Mouse (Mus musculus) limb, embryonic 14.5 days (tissue): ENCODE data around the gene Pitpnm2. TPM values are rescaled to one million over a fixed set of nuclear protein-coding genes. Genes with fewer than 3 reads are reported as not detected.

Experiments
- ATAC-seq: fragments of 200-750 bp; cut with Nextera tagmentation; 2 replicates; pipeline ENCODE4 v1.8.0; 2017; ENCODE audit warnings: low read depth, moderate number of reproducible peaks, moderate TSS enrichment; ENCODE audit not compliant: low FRiP score
- DNase-seq: peaks from one replicate; pipeline ENCODE4 v3.0.0-alpha.2; 2015; ENCODE audit warnings: low spot score
- H3K27ac ChIP-seq: fragments of 300-500 bp; sonication (generic); replicated peaks from 2 replicates; pipeline ENCODE4 v1.5.1; 2014; ENCODE audit warnings: low read depth, mild to moderate bottlenecking, low read length, moderate library complexity, mixed read lengths
- H3K27me3 ChIP-seq: fragments of 300-500 bp; sonication (generic); 2 replicates; pipeline ENCODE4 v1.6.1; 2014; ENCODE audit warnings: low read length, mixed read lengths; ENCODE audit not compliant: control insufficient read depth, insufficient read depth
- H3K36me3 ChIP-seq: fragments of 300-500 bp; sonication (generic); 2 replicates; pipeline ENCODE4 v1.6.1; 2014; ENCODE audit warnings: mild to moderate bottlenecking, low read length, moderate library complexity, mixed read lengths; ENCODE audit not compliant: control insufficient read depth, insufficient read depth
- H3K4me1 ChIP-seq: fragments of 300-500 bp; sonication (generic); 2 replicates; pipeline ENCODE4 v1.6.1; 2014; ENCODE audit warnings: antibody characterized with exemption, low read length, mixed read lengths; ENCODE audit not compliant: control insufficient read depth, insufficient read depth
- H3K4me2 ChIP-seq: fragments of 300-500 bp; sonication (generic); replicated peaks from 2 replicates; pipeline ENCODE4 v1.6.1; 2014; ENCODE audit warnings: low read depth, mild to moderate bottlenecking, low read length, moderate library complexity; ENCODE audit not compliant: severe bottlenecking
- H3K4me3 ChIP-seq: fragments of 300-500 bp; sonication (generic); replicated peaks from 2 replicates; pipeline ENCODE4 v1.5.1; 2014; ENCODE audit warnings: low read length
- H3K9ac ChIP-seq: fragments of 300-500 bp; sonication (generic); 2 replicates; pipeline ENCODE4 v1.6.1; 2014; ENCODE audit warnings: mild to moderate bottlenecking, low read depth, low read length, moderate library complexity; ENCODE audit not compliant: severe bottlenecking
- H3K9me3 ChIP-seq: fragments of 300-500 bp; sonication (generic); 2 replicates; pipeline ENCODE4 v1.6.1; 2016; ENCODE audit warnings: low read length; ENCODE audit not compliant: control insufficient read depth
- POLR2A ChIP-seq: fragments of 200-500 bp; IDR thresholded peaks from 2 replicates; pipeline ENCODE4 v1.8.0; 2012; ENCODE audit warnings: inconsistent platforms, mild to moderate bottlenecking, moderate library complexity, borderline replicate concordance; ENCODE audit not compliant: insufficient read depth, insufficient read length; ENCODE audit errors: extremely low read depth
- WGBS: fragments of 180-500 bp; shearing (Covaris S2); extraction: QIAGEN DNeasy Blood & Tissue Kit; methylation state at CpG from one replicate; pipeline ENCODE4 v1.1.7; 2014; 5-methylcytosine and 5-hydroxymethylcytosine counted together
- polyA plus RNA-seq, 2 experiments: library from polyadenylated mRNA; depleted of rRNA in 1 of 2; stranded (reverse) in 1 of 2; unstranded in 1 of 2; fragments of >200 nt; fragmentation: Nextera tagmentation in 1 of 2; extraction: Ambion mirVana in 1 of 2; gene quantifications; 2 replicates each; pipeline versions ENCODE4 v1.2.1 to v1.2.3; 2012 to 2014

Gene Pitpnm2
- polyA plus RNA-seq, 2 experiments, result 8.2 to 37.1 TPM

DNA sequence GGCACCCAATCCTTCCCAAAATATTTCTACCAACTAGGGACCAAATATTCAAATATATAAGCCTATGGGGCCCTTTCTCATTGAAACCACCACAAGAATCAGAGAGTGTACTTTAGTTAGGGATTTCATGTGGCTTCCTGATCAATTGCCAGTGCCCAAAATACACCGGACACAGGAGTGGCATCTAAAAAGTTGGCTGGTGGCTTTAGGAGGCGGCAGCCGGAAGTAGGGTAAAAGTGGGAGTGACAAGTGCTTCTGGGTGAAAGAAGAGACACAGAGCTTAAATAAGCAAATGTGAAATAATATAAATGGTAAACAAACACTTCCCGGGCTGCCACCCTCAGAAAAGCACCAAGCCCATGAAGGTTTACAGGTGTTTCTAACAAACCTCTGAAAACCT is 53.5 kb downstream of the Pitpnm2 start:
- DNase-seq, result no peak
- no peak overlapping the region for H3K27ac ChIP-seq
- no peak overlapping the region for H3K9ac ChIP-seq
- no peak overlapping the region for H3K4me3 ChIP-seq
- H3K36me3 ChIP-seq, result no peaks in the 10 kb centered on the region
- H3K9me3 ChIP-seq, result no peaks in the 10 kb centered on the region
- H3K4me2 ChIP-seq, result no peak overlapping the region
- no peak for TF ChIP-seq POLR2A
- H3K27me3 ChIP-seq, result no peaks in the 10 kb centered on the region
- WGBS, result 90% methylated on average over 4 of the region's 4 CpGs
- H3K4me1 ChIP-seq, result peaks cover 12% of the 10 kb centered on the region
- no peak for ATAC-seq

DNA sequence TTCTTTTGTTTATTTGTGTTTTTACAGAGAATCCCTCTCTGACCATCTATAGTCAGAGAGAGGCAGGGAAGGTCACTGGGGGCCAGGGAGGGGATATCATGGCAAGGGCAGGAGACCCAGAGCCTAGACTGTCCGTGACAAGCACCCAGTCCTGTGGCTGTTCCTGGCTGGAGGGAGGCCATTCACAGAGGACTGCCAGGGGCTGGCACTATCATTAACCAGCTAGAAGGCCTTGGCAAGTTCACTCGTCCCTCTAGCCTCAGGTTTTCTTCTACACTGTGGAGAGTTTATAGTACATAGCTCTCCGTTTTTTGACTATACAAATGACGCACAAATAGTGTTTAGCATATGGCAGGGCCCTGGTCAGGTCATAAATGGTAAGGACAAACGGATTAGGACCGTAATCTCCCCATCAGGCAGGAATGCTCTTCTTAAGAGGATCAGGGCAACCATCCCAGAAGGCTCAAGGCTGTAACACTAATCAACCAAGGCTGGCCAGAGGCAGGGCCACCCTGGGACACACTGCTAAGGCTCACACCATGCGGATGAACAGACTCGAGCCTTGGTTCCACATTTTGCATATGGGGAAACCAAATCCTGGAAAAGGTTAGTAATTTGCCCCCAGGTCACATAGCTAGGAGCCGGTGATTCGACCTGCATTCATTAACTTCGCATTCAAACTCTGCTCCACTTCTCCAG is 55.0 kb downstream of the Pitpnm2 start:
- H3K4me2 ChIP-seq, result no peak overlapping the region
- no peak for DNase-seq
- WGBS, result 60% methylated on average over 11 of the region's 11 CpGs
- no peak overlapping the region for H3K4me3 ChIP-seq
- H3K9me3 ChIP-seq, result no peaks in the 10 kb centered on the region
- no peaks in the 10 kb centered on the region for H3K36me3 ChIP-seq
- no peak for TF ChIP-seq POLR2A
- no peak overlapping the region for H3K9ac ChIP-seq
- H3K4me1 ChIP-seq, result peaks cover 16% of the 10 kb centered on the region
- no peaks in the 10 kb centered on the region for H3K27me3 ChIP-seq
- no peak for ATAC-seq
- no peak overlapping the region for H3K27ac ChIP-seq

DNA sequence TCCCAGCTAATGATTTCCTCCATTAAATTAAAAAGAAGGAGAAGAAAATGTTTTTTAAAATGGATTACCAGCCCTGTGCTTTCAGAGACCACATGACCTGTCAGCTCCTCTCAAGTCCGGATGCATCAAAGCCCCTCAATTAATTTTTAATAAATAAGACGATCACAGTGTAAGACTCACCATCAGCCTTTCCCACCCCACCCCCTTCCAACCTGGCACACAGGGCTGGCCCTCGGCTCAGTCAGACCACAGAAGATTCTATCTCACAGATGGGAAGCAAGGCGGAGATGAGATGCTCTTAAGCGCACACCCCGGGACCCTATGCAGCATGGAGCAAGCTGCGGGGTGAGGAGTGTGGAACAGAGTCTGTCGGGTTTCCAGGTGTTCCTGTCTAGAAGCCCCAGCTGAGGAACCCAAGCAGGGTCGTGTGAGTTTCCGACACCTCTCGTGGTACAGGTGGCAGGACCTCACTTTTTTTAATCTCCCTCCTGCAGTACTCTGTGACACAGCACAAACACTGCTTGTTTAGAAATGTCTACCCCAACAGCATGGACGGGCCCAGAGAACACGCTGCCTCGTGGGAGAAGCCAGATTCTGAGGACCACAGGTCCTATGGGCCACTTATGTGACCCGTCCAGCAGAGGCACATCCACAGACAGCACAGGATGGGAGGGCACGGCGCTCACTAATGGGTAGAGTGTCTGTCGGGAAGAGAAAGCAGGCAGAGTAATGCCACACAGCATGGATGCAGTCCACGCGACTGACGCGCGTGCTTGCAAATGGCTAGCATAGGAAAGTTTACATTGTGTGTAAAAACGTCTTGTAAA is 56.1 kb downstream of the Pitpnm2 start:
- ATAC-seq, result no peak
- H3K27ac ChIP-seq, result no peak overlapping the region
- H3K9ac ChIP-seq, result no peak overlapping the region
- DNase-seq, result no peak
- no peak overlapping the region for H3K4me2 ChIP-seq
- WGBS, result 68% methylated on average over 24 of the region's 24 CpGs
- no peak for TF ChIP-seq POLR2A
- no peaks in the 10 kb centered on the region for H3K9me3 ChIP-seq
- H3K4me3 ChIP-seq, result no peak overlapping the region
- no peaks in the 10 kb centered on the region for H3K36me3 ChIP-seq
- no peaks in the 10 kb centered on the region for H3K27me3 ChIP-seq
- H3K4me1 ChIP-seq, result peaks cover 16% of the 10 kb centered on the region

DNA sequence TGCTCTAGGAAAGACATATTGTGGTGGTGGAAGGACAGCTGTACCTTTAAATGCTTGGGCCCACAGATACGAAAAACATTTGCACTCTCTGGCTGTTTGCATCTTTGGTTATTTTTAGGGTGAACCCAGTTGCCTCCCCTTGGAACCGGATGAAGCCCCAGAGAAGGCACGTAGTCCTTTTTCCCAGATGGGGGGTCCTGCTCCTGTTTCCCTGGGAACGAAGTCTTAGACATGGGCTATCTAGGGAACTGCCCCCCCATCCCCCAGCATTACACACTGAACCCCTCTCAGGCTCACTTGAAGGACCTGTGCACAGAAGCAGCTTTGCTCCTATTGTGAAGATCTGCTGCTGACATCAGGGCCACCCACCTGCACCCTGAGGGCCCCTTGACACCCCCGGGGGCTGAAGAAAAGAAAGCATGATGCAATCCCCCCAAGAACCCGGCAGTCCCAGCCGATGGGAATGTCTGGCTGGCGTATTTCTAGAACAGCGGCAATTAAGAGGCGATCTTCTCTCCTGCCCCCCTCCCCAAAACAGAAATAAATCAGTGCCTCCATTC is 56.8 kb downstream of the Pitpnm2 start:
- no peaks in the 10 kb centered on the region for H3K9me3 ChIP-seq
- H3K27me3 ChIP-seq, result no peaks in the 10 kb centered on the region
- DNase-seq (no peak), ATAC-seq (no peak)
- WGBS, result 52% methylated on average over 10 of the region's 10 CpGs
- no peak overlapping the region for H3K9ac ChIP-seq
- H3K4me2 ChIP-seq, result no peak overlapping the region
- H3K36me3 ChIP-seq, result no peaks in the 10 kb centered on the region
- H3K4me1 ChIP-seq, result peaks cover 19% of the 10 kb centered on the region
- no peak for TF ChIP-seq POLR2A
- no peak overlapping the region for H3K4me3 ChIP-seq
- no peak overlapping the region for H3K27ac ChIP-seq

DNA sequence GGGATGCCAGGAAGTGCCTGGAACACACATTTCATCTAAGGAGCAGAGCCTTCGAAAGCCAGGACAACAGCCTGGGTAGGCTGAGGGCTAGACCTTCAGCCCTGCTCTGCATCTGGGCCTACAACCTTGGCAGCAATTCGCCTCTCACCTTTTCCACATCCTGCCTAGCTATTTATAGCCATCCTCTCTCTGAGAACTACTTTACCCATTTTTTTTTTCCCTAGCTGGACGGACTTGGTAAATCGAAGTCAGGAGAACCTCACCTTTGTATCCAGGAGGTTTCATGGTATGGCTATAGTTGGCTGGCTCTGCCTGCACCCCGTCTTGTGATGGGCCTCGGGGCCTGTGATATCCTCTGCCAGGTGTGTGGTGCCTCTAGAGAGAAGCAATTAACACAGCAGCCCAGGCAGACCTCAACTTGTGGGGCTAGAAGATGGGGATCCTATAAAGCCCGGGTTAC is 57.3 kb downstream of the Pitpnm2 start:
- H3K9ac ChIP-seq, result no peak overlapping the region
- WGBS, result 72% methylated on average over 7 of the region's 7 CpGs
- H3K36me3 ChIP-seq, result no peaks in the 10 kb centered on the region
- H3K4me2 ChIP-seq, result no peak overlapping the region
- no peak for DNase-seq
- H3K4me1 ChIP-seq, result peaks cover 24% of the 10 kb centered on the region
- H3K4me3 ChIP-seq, result no peak overlapping the region
- H3K27ac ChIP-seq, result no peak overlapping the region
- H3K9me3 ChIP-seq, result no peaks in the 10 kb centered on the region
- H3K27me3 ChIP-seq, result no peaks in the 10 kb centered on the region
- no peak for ATAC-seq
- TF ChIP-seq POLR2A, result no peak
